Comparison of ENCODE assay signal across 8 mouse cellular contexts in the genomic region with DNA sequence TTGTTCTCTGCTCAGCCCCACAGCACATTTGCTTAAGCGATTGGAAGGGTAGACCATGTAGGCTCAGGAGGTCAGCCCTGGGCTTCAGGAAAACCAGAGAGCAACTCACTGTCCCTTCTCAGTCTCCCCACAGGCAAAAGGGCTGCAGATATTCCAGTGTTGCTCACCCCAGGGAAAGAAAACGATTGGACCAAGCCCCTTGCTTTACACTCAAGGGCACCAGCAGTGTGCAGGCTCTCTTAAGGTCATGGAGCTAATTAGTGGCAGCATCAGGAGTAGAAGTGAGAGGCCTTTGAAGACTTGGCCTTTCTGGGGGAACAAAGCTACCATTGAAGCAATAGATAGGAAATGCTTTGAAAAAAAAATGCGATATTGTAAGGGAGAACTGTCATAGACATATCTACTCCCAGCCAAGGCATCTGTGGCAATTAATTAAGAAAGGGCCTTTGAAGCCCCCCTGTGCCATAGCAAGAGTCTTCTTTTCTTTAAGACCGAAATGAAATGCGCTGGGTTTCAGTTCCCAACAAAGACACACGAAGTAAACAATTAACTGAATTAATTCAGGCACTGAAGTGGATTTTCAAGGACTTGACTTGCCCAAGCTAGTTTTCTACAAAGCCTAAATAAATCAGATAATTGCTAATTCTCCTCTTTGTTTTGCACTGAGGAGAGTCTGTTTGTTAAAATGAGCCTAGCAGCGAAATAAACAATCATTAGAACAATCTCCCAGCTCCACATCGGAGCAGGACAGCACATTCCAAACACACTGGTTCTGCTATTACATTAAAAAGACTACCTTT. TPM values are rescaled to one million over a fixed set of nuclear protein-coding genes. Genes with fewer than 3 reads are reported as not detected.
DNase-seq lines count a peak whose midpoint lies in the region; ATAC-seq and TF ChIP-seq lines count a peak whose summit lies in the region.

No protein-coding gene starts in this region.

- peak overlapping the region; percentile 97 for H3K27ac ChIP-seq in lung, embryonic 14.5 days (ENCODE audit: low read depth)
- H3K27ac ChIP-seq in forebrain, embryonic 15.5 days (replicated peaks) = peak overlapping the region; percentile 73
- no peak overlapping the region for H3K27ac ChIP-seq in liver, embryonic 15.5 days (replicated peaks)
- H3K27ac ChIP-seq in stomach, embryonic 15.5 days = 0 out of 2 replicates have a peak overlapping the region, but pooled peaks have one; percentile 22

- no peaks in the 10 kb centered on the region for H3K36me3 ChIP-seq in lung, embryonic 14.5 days (ENCODE audit: insufficient read depth)
- H3K36me3 ChIP-seq in forebrain, embryonic 15.5 days = no peaks in the 10 kb centered on the region
- H3K36me3 ChIP-seq in liver, embryonic 15.5 days (replicated peaks) = no peaks in the 10 kb centered on the region
- no peaks in the 10 kb centered on the region for H3K36me3 ChIP-seq in stomach, embryonic 15.5 days

- H3K27me3 ChIP-seq in lung, embryonic 14.5 days (ENCODE audit: insufficient read depth, low read length) = no peaks in the 10 kb centered on the region
- no peaks in the 10 kb centered on the region for H3K27me3 ChIP-seq in forebrain, embryonic 15.5 days
- H3K27me3 ChIP-seq in liver, embryonic 15.5 days = peaks cover 44% of the 10 kb centered on the region
- H3K27me3 ChIP-seq in stomach, embryonic 15.5 days (replicated peaks) = no peaks in the 10 kb centered on the region

- no peak for TF ChIP-seq CTCF in lung, embryonic 14.5 days (IDR thresholded peaks at IDR 0.05; ENCODE audit: low read depth)

- no peaks in the 10 kb centered on the region for H3K9me3 ChIP-seq in lung, embryonic 14.5 days (ENCODE audit: low read depth, low read length)
- no peaks in the 10 kb centered on the region for H3K9me3 ChIP-seq in forebrain, embryonic 15.5 days
- no peaks in the 10 kb centered on the region for H3K9me3 ChIP-seq in liver, embryonic 15.5 days (replicated peaks)
- no peaks in the 10 kb centered on the region for H3K9me3 ChIP-seq in stomach, embryonic 15.5 days

- 11% methylated on average over 8 of the region's 8 CpGs for WGBS in lung, embryonic 14.5 days
- 2% methylated on average over 8 of the region's 8 CpGs for WGBS in forebrain, embryonic 15.5 days
- 32% methylated on average over 8 of the region's 8 CpGs for whole genome bisulfite sequencing in liver, embryonic 15.5 days (ENCODE audit: insufficient replicate concordance)
- 28% methylated on average over 8 of the region's 8 CpGs for WGBS in stomach, embryonic 15.5 days

- DNase-seq in lung, embryonic 14.5 days = peak; percentile 53
- DNase-seq in lung, postnatal 4 days = no peak
- DNase-seq in right cerebral cortex, adult 2 months (ENCODE audit: low spot score in 2 of 2) = no peak

- H3K4me3 ChIP-seq in lung, embryonic 14.5 days (ENCODE audit: low read depth, low read length) = peak overlapping the region; percentile 46
- H3K4me3 ChIP-seq in forebrain, embryonic 15.5 days = peak overlapping the region; percentile 46
- no peak overlapping the region for H3K4me3 ChIP-seq in liver, embryonic 15.5 days (replicated peaks)
- peak overlapping the region; percentile 7; the same call in 1 of the 2 replicates for H3K4me3 ChIP-seq in stomach, embryonic 15.5 days (replicated peaks)

- peak overlapping the region; percentile 76 for H3K9ac ChIP-seq in lung, embryonic 14.5 days
- peak overlapping the region; percentile 32 for H3K9ac ChIP-seq in forebrain, embryonic 15.5 days (replicated peaks)
- no peak overlapping the region for H3K9ac ChIP-seq in liver, embryonic 15.5 days
- H3K9ac ChIP-seq in stomach, embryonic 15.5 days = no peak overlapping the region

- ATAC-seq in lung, embryonic 14.5 days (ENCODE audit: insufficient read depth) = no peak
- ATAC-seq in forebrain, embryonic 15.5 days (replicated peaks) = peak; percentile 18
- no peak for ATAC-seq in liver, embryonic 15.5 days (ENCODE audit: insufficient read depth)
- ATAC-seq in stomach, embryonic 15.5 days (ENCODE audit: insufficient read depth, low FRiP score, low read depth) = no peak
- no peak for ATAC-seq in CD4-positive, CD25-positive, alpha-beta regulatory T cell, adult 4 months
- ATAC-seq in erythroblast, adult 5-6 weeks (replicated peaks; ENCODE audit: low FRiP score, poor library complexity, severe bottlenecking) = no peak

- peak overlapping the region; percentile 75 for H3K4me2 ChIP-seq in lung, embryonic 14.5 days
- peak overlapping the region; percentile 68 for H3K4me2 ChIP-seq in forebrain, embryonic 15.5 days (replicated peaks)
- peak overlapping the region; percentile 27 for H3K4me2 ChIP-seq in liver, embryonic 15.5 days
- H3K4me2 ChIP-seq in stomach, embryonic 15.5 days = peak overlapping the region; percentile 76

- peaks cover 22% of the 10 kb centered on the region for H3K4me1 ChIP-seq in lung, embryonic 14.5 days (ENCODE audit: insufficient read depth)
- H3K4me1 ChIP-seq in forebrain, embryonic 15.5 days = peaks cover 36% of the 10 kb centered on the region
- peaks cover 6% of the 10 kb centered on the region; the same call in 1 of the 2 replicates for H3K4me1 ChIP-seq in liver, embryonic 15.5 days (replicated peaks)
- peaks cover 5% of the 10 kb centered on the region; the same call in 1 of the 2 replicates for H3K4me1 ChIP-seq in stomach, embryonic 15.5 days

RNA-seq across cellular contexts. Expression of a gene that starts 2.6 kb away (rescaled TPM):
- polyA plus RNA-seq in lung, embryonic 14.5 days (2014; fragmentation: Nextera tagmentation; extraction: Ambion mirVana) = 148 and 159 TPM in 2 replicates
- 45.1 and 50.0 TPM in 2 replicates for polyA plus RNA-seq in forebrain, embryonic 15.5 days (2015; fragmentation: Nextera tagmentation; extraction: Ambion mirVana)
- 4.4 and 4.7 TPM in 2 replicates for polyA plus RNA-seq in liver, embryonic 15.5 days (2015; fragmentation: Nextera tagmentation; extraction: Ambion mirVana)
- polyA plus RNA-seq in stomach, embryonic 15.5 days (2015; fragmentation: Nextera tagmentation; extraction: Ambion mirVana) = 23.6 and 28.5 TPM in 2 replicates
- not detected for polyA plus RNA-seq in CD4-positive, CD25-positive, alpha-beta regulatory T cell, adult 4 months (2017; shearing (Covaris generic))
- total RNA-seq in erythroblast, adult 5-6 weeks (2015; ENCODE audit: low replicate concordance) = 0.19 TPM in 1 of 2 replicates, not detected in the other
- total RNA-seq in erythroblast, adult 5-6 weeks (2017; ENCODE audit: low replicate concordance) = 0.14 and 0.17 TPM in 2 replicates

Comparison
In these comparisons a context has a peak if more than half of its experiments do, and no peak if none do; other contexts are left out.
1. H3K9ac ChIP-seq: peak in lung, embryonic 14.5 days (single experiment) and forebrain, embryonic 15.5 days (single experiment); none in liver, embryonic 15.5 days (single experiment) and stomach, embryonic 15.5 days (single experiment).
2. Peak in every context shown above with its lines, with median percentiles within 50 percentile points of each other: H3K4me2 ChIP-seq.